Mouse (Mus musculus): ENCODE data around the gene Btbd18.

Btbd18 gene

DNA sequence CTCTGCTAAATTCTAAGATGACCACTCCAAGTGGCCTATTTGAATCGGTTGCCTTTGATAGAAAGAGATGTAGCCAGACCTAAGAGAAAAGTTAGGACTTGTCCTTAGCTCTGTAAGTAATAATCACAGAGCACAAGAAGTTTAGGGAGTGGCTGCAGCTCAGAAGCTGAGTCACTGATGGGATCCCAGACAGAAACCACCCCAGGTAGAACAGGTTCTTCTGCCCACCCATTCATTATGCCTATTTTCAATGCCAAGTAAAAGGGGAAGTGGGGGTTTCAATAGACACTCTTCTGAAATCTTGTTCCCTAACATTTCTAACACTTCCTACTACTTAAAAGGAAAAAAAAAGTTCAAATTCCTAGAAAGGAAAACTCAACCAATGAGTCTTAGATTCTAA lies 46.4 kb downstream of the Btbd18 start:
- DNase-seq: no peak

DNA sequence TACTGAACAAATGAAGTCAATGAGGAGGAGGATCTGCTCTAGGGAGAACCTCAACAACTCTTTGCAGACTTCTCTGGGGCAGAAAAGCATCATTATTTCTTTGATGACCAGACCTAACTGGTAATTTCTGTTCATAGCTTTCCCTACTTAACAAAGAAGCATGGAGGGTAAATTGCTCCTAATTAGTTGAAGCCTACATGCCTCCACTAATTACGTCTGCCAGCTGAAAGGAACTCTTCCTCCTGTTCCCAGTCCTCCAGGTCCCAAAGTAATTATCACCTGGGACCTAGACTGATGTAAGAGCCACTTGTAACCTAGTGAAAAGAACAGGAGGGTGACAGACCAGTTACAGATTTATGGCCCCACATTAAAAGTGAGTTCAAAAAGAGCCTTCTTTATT lies 48.6 kb downstream of the Btbd18 start:
- no peak for DNase-seq

DNA sequence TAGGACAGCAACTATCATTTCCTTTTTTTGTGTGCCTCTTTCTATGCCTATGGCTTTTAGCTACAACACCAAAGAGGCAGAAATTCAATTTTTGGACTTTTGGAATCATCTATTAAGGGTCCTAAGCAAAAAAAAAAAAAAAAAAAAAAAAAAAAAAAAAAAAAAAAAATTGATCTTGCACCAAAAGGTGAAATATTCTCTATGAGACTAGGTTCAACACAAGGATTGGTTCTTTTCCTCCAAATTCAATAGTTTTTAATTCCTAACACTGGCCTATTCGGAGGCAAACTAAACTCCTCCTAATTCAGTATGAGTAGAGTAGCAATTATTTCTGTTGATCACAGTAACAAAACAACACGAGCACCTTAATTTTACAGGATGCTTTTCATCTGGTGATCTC lies 53.0 kb downstream of the Btbd18 start:
- no peak for DNase-seq

DNA sequence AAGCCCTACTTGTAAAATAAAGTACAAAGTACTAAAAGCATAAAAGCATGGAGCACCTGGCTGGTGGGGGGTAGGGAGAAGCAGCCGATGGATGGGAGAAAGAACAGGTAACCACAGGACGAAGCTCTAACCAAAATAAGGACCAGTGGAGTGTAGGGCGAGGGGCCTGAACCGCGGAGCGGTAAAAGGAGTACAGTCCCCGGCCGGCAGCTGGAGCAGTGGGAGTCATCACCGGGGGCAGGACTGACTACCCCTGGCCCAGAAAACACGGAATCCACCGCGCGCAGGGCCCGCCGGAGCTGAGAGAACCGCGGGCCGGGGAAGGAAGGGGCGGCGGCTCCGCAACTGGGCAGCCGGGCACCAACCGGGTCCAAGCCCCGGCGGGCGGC lies 55.5 kb downstream of the Btbd18 start:
- no peak for DNase-seq

DNA sequence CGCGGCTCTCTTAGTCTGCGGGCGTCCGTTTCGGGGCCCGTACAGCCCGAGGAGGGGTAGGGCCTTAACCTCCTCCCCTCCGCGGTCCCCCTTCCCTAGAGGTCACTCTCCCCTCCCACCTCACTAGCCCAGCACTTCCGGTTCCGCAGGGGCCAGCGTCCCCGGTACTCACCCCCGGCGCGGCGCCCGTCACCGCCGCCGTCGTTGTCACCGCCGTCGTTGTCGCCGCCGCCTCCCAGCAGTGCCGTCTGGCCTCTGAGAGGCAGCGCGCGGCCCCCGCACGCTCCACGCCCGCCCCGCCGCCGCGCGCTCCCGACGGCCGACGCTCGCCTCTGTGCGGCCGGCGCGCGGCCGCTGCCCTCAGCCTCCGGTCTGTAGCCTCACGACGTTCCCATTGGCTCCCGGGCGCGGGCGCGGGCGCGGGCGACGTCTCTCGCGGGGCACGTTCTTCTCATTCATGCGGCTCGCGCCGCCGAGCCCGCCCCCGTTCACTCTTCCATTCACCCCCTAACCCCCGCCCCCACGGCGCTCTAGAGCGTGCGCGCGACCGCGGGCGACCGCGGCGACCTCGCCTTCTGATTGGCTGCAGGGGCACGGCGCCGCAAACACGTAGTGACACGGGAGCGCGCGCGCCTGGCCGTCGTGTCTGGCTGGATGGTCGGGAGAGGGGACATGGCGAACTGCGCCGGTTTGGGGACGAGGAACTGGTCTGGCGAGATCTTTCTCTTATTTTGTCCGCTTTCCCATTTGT lies 56.1 kb downstream of the Btbd18 start, which contains the start of gene Zdhhc5:
Gene Zdhhc5 (minus strand): TSS at position 370 of the 751 bp plus-strand sequence.
- peak; percentile 99 for DNase-seq

DNA sequence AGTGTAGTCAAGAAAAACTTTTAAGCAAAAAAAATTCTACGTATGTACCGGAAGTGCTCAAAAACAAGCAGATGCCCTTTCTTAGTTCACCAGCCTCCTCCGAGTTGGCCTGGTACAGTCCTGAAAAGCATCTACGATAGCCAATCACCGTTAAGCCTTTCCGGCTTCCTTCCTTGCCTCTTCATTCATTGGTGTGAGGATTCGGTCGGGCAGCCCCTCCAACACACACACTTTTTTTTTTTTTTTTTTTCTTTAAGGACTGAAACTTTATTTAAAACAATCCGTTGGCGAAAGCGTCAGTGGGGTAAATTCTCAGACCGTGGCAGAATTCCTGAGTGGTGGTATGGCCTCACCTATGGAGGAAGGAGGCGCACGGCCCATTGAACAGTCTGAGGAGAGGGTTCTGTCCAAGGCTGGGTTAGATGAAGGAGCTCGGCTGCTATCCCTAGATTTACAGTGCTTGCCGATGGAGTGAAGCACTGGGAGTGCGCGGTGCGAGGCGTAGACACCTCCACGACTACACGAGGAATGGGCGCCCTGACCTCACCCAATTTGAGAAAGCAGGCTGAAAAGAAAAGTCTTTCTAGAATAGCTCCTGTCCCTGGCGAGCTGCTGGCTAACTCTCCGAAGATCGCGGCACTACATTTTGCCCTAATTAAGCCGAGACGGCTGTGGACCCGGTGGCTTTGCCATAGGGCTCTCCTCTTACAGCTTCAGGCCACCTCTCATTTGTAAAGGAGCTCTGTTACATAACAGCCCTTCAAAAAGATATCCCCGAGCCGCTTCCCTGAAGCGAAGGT lies 56.9 kb downstream of the Btbd18 start:
- DNase-seq: peak; percentile 87

DNA sequence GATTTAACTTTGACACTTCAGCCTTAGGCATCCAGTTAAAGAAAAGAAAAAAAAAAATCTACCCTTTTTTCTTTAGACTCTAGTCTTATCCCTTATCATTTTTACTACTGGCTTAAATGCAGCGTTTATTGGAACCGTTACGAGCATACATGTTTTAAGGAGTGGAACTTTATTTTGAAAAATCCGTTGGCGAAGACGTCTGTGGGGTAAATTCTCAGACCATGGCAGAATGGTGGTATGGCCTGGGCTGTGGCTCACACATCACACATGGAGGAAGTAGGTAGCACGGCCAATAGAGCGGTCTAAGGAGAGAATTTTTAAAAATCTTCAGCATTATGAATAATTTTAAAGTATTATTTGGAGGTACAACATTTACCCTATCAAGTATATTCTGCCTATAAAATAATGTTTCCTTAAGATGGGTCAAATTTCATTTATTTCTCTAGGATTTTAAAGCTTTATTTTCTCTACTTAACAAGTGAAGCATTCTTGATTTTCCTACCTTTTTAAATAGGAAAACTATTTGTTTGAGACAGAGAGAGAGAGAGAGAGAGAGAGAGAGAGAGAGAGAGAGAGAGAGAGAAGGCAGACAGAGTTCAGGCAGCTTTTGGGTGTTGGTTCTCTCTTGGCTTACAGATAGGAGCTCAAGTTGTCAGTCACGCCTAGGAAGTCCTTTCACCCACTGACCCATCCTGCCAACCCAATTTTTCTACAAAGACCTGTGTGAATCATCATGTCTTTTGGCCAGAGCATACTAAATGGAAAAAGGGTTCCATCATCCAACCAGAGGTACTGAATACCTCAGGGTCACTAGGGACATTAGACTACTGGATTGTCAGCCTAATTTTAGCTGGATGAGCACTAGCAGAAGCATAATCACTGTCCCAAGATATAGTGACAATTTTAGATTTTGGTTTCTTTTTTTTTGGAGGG lies 57.8 kb downstream of the Btbd18 start:
- DNase-seq: no peak

DNA sequence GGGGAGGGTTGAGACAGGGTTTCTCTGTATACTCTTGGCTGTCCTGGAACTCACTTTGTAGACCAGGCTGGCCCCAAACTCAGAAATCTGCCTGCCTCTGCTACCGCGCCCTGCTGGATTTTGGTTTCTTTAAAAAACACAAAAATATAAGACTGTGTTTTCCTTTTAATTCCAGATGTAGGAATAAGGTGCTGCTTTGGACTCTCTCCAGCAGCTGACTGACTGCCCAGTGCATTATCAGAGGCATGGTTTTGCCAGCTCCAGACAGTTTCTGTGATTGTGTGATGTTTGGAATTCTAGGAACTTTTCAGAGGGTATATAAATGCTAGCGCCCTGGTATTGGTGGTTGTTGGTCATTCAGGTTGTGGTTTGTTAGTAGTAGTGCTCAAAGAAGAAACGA lies 58.5 kb downstream of the Btbd18 start:
- DNase-seq: no peak
